Mouse (Mus musculus): ENCODE data around the gene Jund.

Gene Jund

DNA sequence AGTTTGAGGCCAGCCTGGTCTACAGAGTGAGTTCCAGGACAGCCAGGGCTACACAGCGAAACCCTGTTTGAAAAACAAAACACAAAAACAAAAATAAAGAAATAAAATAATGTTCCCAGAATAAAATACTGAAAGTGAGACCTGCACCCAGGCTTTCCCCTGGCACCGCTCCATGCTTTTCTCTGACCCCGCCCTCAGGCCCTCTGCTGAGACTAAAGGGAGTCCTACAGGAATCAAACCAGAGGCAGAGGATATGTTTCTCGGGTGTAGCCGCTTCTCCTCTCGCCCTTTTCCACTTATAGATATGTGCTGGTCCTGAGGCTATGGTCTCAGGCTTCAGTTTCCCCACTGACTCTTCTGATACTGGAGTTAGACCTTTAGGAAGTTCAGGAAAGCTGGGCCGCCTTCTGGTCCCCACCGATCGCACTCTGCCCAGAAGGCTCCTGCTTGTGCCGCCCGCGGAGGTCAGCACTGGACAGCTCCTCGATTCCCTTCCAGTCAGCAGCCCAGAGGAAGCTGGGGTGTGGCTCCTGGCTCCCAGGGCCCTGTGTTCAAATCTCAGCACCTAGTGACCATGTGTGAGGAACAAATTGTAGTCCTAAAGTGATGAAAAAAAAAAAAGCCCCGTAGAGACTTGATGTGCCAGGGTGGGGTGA lies 27.2 kb downstream of the Jund start:
- no peak for DNase-seq (ENCODE audit: low read depth, low spot score)

- DNase-seq (ENCODE audit: low read depth, low spot score): no peak
These were observed 28.0 kb downstream of the Jund start for GRCm38 (mm10) chr8:70726721-70727120.

DNA sequence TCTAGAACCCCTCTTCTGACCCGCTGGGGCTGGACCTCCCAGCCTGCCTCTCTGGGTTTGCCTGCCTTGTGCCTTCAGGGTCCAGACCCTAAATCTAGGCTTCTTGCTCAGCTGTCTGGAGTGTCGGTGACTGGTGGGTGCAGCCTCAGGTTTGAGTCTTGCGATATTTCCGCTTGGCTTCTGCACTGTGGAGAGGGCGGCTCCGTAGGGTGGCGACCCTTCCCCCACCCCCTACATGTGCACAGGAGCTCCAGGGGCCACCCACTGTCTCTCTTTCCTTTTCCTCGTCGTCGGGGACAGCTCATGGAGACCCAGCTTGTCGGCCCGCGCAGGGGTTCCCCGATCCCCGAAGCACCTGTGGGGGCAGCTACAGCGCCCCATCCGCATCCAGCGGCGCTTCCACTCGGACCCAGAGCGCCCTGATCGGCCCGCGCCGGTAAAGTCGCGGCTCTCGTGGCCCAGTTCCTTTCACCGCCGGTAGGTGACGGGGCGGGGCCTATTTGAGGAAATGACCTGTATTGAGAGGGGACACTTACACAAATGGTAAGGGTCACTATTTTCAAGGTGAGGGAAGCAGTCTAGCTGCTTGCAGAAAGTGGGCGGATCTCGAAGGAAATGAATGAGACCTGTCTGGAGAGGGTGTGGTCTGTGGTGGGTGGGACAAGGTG lies 31.2 kb downstream of the Jund start:
- DNase-seq (ENCODE audit: low read depth, low spot score): no peak

DNA sequence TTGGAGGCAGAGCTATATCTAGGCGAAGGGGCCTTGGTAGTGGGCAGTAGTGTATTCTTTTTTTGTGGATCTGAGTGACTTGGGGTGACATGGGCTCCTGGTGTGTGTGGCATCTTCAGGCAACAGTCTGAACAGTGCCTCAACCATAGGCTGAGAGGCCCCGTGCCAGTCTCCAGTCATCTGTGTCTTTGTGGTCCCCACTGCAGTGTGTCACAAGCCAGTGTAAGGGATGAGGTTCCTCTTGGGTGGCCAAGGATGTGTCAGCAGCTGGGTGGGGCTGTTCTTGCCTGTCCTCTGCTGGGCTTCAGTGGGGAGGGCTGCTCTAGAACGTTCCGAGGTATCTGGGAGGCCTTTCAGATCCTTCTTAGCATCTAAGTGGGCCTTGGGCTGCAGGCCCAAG lies 32.2 kb downstream of the Jund start:
- no peak for DNase-seq (ENCODE audit: low read depth, low spot score)

DNA sequence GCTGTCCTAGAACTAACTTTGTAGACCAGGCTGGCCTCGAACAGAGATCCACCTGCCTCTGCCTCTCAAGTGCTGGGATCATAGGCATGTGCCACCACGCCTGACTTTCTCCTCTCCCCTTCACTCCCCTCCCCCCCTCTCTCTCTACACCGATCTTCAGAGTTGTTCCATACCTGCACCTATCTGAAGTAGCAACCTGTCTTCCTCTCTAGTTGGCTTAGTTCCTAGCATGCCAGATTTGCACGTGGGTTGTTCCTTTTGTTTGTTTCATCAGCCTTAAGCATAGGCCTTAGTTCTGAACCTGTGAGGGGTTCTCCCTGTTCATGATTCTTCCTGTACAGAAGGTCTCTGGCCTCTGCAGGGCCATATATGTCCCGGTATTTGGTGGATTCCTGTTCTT lies 39.0 kb downstream of the Jund start:
- no peak for DNase-seq (ENCODE audit: low read depth, low spot score)

- no peak for DNase-seq (ENCODE audit: low read depth, low spot score)
These were observed 39.5 kb downstream of the Jund start for GRCm38 (mm10) chr8:70738211-70738610.

DNA sequence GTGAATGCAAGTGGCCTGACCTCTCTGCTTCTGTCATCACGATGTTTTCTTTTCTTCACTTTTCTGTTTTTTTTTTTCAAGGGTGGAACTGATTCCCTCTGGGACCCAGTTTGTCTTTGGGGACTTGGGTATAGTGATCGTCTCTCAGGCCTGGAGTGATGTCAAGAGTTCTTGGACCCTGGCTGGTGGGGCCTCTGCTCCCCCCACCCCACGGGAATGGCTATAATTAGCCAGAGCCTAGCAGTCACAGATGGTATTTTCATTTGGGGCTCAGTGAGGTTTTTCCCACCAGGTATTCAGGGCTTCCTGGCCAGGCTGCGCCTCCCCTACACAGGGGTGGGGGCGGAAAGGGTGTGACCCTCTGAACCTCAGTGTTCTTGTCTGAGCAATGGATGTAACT lies 42.9 kb downstream of the Jund start:
- no peak for DNase-seq (ENCODE audit: low read depth, low spot score)

GRCm38 (mm10) chr8:70742176-70742575 lies 43.4 kb downstream of the Jund start:
- DNase-seq (ENCODE audit: low read depth, low spot score): no peak

DNA sequence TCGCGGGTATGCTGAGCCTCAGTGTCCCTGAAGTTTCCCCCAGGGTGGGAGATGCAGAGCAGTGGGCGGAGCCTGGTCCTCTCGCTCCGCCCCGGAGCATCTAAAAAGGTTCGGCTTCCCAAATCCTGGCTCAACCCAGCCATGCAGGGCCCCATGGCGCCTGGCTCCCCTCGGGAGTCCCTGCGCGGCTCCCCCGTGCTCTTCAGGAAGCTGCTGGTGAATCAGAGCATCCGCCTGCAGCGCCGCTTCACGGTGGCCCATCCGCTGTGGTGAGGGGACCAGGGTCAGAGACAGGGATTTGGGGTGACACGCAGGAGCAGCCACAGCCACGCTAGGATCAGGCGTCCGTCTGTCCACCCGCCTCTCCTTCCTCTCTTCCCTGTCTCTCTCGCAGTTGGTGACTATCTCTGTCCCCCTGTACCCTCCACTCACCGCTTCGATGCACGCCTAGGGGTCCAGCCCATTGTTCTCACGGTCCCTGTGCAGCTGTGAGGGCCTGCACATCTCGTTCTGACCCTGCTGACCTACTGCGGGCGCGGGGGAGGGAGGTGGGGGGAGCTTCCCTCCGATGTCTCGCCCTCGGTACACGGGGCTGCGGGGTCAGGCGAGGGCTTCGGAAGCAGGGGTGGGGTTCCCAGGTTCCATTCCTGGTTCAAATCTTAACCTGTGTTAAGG lies 44.4 kb downstream of the Jund start:
- DNase-seq (ENCODE audit: low read depth, low spot score): no peak

DNA sequence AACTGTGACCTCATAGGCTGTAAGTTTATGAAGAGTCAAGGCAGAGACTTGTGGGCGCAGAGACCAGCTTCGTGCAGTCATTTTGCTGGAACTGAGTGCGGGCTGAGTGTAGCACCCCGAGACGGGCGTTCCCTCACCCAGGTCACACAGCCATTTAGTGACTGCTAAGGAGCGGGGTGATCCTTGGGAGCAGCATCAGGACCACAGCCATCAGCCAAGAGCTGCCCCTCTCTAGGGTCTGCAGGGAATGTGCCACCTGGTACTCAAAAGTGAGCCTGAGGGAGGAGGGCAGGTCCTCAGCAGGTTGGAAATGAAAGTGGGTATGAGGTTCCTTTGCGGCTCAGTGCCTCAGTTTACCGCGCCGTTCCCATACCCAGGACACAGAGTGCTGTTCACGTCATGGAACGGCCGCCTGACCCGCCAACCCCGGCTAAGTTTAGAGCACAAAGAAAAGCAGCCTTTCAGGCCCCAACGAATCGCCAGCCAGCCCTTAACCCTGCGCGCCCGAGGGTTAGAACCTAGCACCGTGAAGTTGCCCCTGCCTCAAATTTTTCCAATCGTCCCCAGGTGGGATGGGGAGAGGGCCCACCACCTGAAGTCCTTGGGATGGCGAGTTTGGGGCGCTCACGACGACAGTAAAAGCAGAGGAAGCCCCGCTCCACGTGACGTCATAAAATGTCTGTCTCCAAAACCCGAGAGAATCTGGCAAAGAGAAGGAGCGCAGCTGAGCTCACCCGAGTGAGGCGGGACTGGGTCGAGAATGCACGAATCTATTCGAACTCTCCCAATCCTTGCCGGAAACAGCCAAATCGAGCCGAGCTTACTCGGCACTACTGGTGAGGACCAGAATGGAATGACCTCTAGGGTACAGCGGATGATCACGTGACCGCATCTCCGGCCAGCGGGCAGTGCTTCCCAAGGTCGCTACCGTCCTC lies 45.2 kb downstream of the Jund start:
- DNase-seq (ENCODE audit: low read depth, low spot score): no peak

DNA sequence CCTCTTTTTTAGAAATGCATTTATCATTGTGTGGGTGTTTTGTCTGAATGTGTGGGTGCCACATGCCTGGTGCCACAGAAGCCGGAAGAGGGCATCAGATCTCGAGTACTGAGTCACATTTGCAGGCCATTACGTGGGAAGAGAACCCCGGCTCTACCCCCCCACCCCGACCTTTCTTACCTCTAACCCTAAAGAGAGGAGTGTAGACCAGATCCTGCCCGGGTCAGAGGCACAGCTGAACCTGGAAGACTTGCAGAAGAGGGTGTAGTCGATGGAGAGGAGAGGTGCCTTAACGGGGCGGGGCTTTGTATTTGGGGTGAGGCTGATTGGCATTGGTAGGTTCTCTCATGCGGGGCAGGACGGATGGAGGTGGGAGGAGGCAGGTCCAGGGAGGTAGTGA lies 46.1 kb downstream of the Jund start:
- no peak for DNase-seq (ENCODE audit: low read depth, low spot score)

- no peak for DNase-seq (ENCODE audit: low read depth, low spot score)
These were observed 47.0 kb downstream of the Jund start for GRCm38 (mm10) chr8:70745691-70746220.

DNA sequence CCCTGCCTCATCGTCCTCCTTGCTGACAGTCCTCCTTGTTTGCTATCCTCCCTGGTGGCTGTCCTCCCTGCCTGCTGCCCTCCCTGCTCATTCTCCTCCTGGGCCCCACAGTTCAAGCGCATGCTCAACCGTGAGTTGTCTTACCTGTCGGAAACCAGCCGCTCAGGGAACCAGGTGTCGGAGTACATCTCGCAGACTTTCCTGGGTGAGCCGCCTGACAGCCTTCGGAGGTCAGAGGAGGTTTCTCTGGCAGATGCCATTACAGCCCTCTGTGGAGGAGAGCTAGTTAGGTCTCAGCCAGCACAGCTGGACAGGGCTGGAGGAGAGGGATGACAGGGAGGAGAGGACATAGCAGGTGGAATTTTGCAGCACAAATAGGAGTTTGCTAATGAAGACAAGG lies 47.9 kb downstream of the Jund start:
- no peak for DNase-seq (ENCODE audit: low read depth, low spot score)

DNA sequence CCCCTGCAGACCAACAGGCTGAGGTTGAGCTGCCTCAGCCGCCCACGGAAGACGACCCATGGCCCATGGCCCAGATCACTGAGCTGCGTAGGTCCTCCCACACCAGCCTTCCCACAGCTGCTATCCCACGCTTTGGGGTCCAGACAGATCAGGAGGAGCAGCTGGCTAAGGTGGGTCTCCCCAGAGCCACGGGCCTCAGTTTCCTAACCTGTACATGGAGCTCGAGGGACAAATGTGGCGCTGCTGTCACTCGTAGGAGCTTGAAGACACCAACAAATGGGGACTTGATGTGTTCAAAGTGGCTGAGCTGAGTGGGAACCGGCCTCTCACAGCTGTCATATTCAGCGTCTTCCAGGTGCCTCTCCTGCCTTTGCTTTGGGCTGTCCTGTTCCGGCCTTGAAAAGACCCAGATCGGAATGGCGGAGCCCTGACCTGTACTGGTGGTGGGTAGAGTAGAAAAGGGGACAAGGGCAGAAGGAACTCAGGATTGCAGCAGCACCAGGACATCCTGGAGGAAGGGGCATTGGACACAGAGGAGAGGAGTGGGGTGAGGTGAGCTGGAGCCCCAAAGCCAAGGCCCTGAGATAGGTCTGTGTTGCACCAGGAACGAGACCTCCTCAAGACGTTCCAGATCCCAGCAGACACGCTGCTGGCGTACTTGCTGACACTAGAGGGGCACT lies 48.6 kb downstream of the Jund start:
- no peak for DNase-seq (ENCODE audit: low read depth, low spot score)

- no peak for DNase-seq (ENCODE audit: low read depth, low spot score)
These were observed 49.7 kb downstream of the Jund start for GRCm38 (mm10) chr8:70748246-70749096.

- DNase-seq (ENCODE audit: low read depth, low spot score): no peak
These were observed 50.4 kb downstream of the Jund start for GRCm38 (mm10) chr8:70749097-70749674.

Data from retina, postnatal 7 days (tissue).